Mouse (Mus musculus): ENCODE data around the gene Limch1. TPM values are rescaled to one million over a fixed set of nuclear protein-coding genes. Genes with fewer than 3 reads are reported as not detected.

The Limch1 gene
- polyA plus RNA-seq, 1 experiment, result 5.0 TPM

- TF ChIP-seq CTCF (IDR thresholded peaks at IDR 0.05; ENCODE audit: borderline replicate concordance, control insufficient read depth, extremely low read depth, insufficient read depth, low read length, poor library complexity), result no peak
- TF ChIP-seq POLR2A (IDR thresholded peaks at IDR 0.05; ENCODE audit: control insufficient read depth, extremely low read depth, insufficient read depth, low read length, poor library complexity), result no peak
- no peak for DNase-seq
- no peak overlapping the region for H3K4me3 ChIP-seq (ENCODE audit: control insufficient read depth, insufficient read depth, low read length)
- no peaks in the 10 kb centered on the region for H3K4me1 ChIP-seq (replicated peaks; ENCODE audit: control insufficient read depth, insufficient read depth, low read length)
- no peak overlapping the region for H3K27ac ChIP-seq (ENCODE audit: control insufficient read depth, insufficient read depth, low read length)
- WGBS, result 15% methylated on average over 28 of the region's 28 CpGs
- no peaks in the 10 kb centered on the region for H3K36me3 ChIP-seq (ENCODE audit: control insufficient read depth, insufficient read depth, low read length)
- H3K27me3 ChIP-seq (ENCODE audit: control insufficient read depth, insufficient read depth, low read length), result peaks cover 21% of the 10 kb centered on the region
Observed at GRCm38 (mm10) chr5:67101793-67102600, 356.4 kb downstream of the Limch1 start.

- TF ChIP-seq POLR2A (IDR thresholded peaks at IDR 0.05; ENCODE audit: control insufficient read depth, extremely low read depth, insufficient read depth, low read length, poor library complexity), result no peak
- TF ChIP-seq CTCF (IDR thresholded peaks at IDR 0.05; ENCODE audit: borderline replicate concordance, control insufficient read depth, extremely low read depth, insufficient read depth, low read length, poor library complexity), result no peak
- no peak overlapping the region for H3K4me3 ChIP-seq (ENCODE audit: control insufficient read depth, insufficient read depth, low read length)
- no peaks in the 10 kb centered on the region for H3K4me1 ChIP-seq (replicated peaks; ENCODE audit: control insufficient read depth, insufficient read depth, low read length)
- H3K36me3 ChIP-seq (ENCODE audit: control insufficient read depth, insufficient read depth, low read length), result no peaks in the 10 kb centered on the region
- H3K27me3 ChIP-seq (ENCODE audit: control insufficient read depth, insufficient read depth, low read length), result peaks cover 17% of the 10 kb centered on the region
- DNase-seq, result no peak
- WGBS, result 16% methylated on average over 3 of the region's 3 CpGs
- H3K27ac ChIP-seq (ENCODE audit: control insufficient read depth, insufficient read depth, low read length), result no peak overlapping the region
Observed at GRCm38 (mm10) chr5:67103016-67103415, 357.4 kb downstream of the Limch1 start.

- Histone ChIP-seq H3K36me3 (ENCODE audit: control insufficient read depth, insufficient read depth, low read length) (no peaks in the 10 kb centered on the region), H3K4me3 (ENCODE audit: control insufficient read depth, insufficient read depth, low read length) (no peak overlapping the region), H3K27ac (ENCODE audit: control insufficient read depth, insufficient read depth, low read length) (no peak overlapping the region), H3K4me1 (replicated peaks; ENCODE audit: control insufficient read depth, insufficient read depth, low read length) (no peaks in the 10 kb centered on the region), H3K27me3 (ENCODE audit: control insufficient read depth, insufficient read depth, low read length) (peaks cover 4% of the 10 kb centered on the region; the same call in 1 of the 2 replicates)
- 85% methylated on average over 2 of the region's 2 CpGs for WGBS
- TF ChIP-seq POLR2A (IDR thresholded peaks at IDR 0.05; ENCODE audit: control insufficient read depth, extremely low read depth, insufficient read depth, low read length, poor library complexity) (no peak), CTCF (IDR thresholded peaks at IDR 0.05; ENCODE audit: borderline replicate concordance, control insufficient read depth, extremely low read depth, insufficient read depth, low read length, poor library complexity) (no peak)
- no peak for DNase-seq
Observed at GRCm38 (mm10) chr5:67106261-67106660, 360.6 kb downstream of the Limch1 start.

Other genes starting within 250 kb of the Limch1 start
- 2.6 and 3.6 TPM in 2 replicates for gene Apbb2, start 127.0 kb upstream of the Limch1 start, polyA plus RNA-seq (2012; rRNA removed)
- gene Uchl1, start 69.7 kb upstream of the Limch1 start, polyA plus RNA-seq (2012; rRNA removed), result 4.8 and 5.1 TPM in 2 replicates

All from thymus, adult 2 months (tissue).